Mouse (Mus musculus): Measurements from ENCODE around the gene P4ha2.

DNA sequence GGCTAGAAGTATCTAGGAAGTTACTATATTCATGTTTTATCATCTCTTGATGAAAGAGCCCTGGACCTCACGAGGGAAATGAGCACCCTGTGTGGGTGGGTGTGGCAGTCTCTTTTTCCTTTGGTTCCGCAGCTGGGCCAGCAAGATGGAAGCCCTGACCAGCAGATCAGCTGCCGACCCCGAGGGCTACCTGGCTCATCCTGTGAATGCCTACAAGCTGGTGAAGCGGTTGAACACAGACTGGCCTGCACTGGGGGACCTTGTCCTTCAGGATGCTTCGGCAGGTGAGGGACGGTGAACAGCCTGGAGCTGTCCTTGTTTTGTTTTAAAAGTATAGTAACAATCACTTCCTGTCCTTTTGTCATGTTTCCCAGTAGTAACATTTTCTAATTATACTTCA, 11.4 kb downstream of the P4ha2 start:
- TF ChIP-seq CTCF (IDR thresholded peaks at IDR 0.05; ENCODE audit: low read depth) (no peak), EP300 (IDR thresholded peaks at IDR 0.05; ENCODE audit: low read depth) (no peak)
